In the genomic region with DNA sequence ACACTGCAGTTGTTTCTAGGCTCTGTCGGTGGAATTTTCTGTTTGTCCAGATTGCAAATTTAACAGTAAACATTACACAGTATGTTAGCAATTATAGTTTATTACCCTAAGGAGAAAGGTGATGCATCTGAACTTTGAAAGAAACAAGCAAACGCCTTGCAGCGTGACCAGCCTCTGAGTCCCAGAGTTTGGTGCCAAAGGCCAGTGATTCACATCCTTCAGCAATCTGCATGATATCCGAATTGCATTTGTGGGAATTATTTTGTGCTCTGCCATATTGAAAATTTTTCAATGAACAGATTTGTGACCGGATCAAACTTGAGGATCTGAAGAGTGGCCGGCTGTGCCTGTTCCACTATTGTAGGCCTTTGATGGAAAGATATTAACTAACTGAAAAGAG, we compare ENCODE assay signal across 10 mouse cellular contexts. TPM values are rescaled to one million over a fixed set of nuclear protein-coding genes. Genes with fewer than 3 reads are reported as not detected.
DNase-seq lines count a peak whose midpoint lies in the region; ATAC-seq and TF ChIP-seq lines count a peak whose summit lies in the region.
"Had no signal": no experiment of that assay in that cellular context is flagged by ENCODE, and none has a peak within 500 bp of the region (broad histone marks: within the 10 kb centered on the region; RNA-seq: fewer than 3 reads in every experiment).

No protein-coding gene starts in this region.

- no peak for TF ChIP-seq EP300 in liver, postnatal 0 days (IDR thresholded peaks at IDR 0.05; ENCODE audit: low read depth)

- H3K36me3 ChIP-seq in liver, embryonic 13.5 days: no peaks in the 10 kb centered on the region
- no peaks in the 10 kb centered on the region for H3K36me3 ChIP-seq in liver, postnatal 0 days (replicated peaks; ENCODE audit: insufficient read depth, low read length)
- H3K36me3 ChIP-seq in hindbrain, postnatal 0 days (ENCODE audit: insufficient read depth, low read length): no peaks in the 10 kb centered on the region
- no peaks in the 10 kb centered on the region for H3K36me3 ChIP-seq in neural tube, embryonic 14.5 days (ENCODE audit: control insufficient read depth, insufficient read depth, low read length)

- 69% methylated on average over 6 of the region's 6 CpGs for WGBS in liver, embryonic 13.5 days (ENCODE audit: insufficient replicate concordance)
- 70% methylated on average over 6 of the region's 6 CpGs for whole genome bisulfite sequencing in liver, postnatal 0 days (ENCODE audit: insufficient replicate concordance)
- 49% methylated on average over 6 of the region's 6 CpGs for WGBS in hindbrain, postnatal 0 days
- 62% methylated on average over 6 of the region's 6 CpGs for WGBS in neural tube, embryonic 14.5 days

- peak; percentile 69 for DNase-seq in cerebellum, adult 9-10 months
- DNase-seq in cerebellum, postnatal 10 days: no peak
- DNase-seq in liver, embryonic 13.5 days: no peak
- no peak for DNase-seq in liver, postnatal 0 days
- no peak for DNase-seq in hindbrain, postnatal 0 days (ENCODE audit: low spot score)
- DNase-seq in retina, embryonic 14.5 days (ENCODE audit: low spot score): no peak
- no peak for DNase-seq in frontal cortex, postnatal 14 days (ENCODE audit: low spot score in 2 of 2)
- DNase-seq: right cerebral cortex, adult 18-20 months had no signal

- TF ChIP-seq CTCF in liver, postnatal 0 days (IDR thresholded peaks at IDR 0.05; ENCODE audit: low read depth): no peak
- TF ChIP-seq CTCF in hindbrain, postnatal 0 days (IDR thresholded peaks at IDR 0.05; ENCODE audit: low read depth): no peak

- H3K9me3 ChIP-seq in liver, embryonic 13.5 days (replicated peaks): no peaks in the 10 kb centered on the region
- H3K9me3 ChIP-seq in liver, postnatal 0 days (ENCODE audit: low read length): no peaks in the 10 kb centered on the region
- H3K9me3 ChIP-seq in hindbrain, postnatal 0 days (ENCODE audit: low read length): no peaks in the 10 kb centered on the region
- H3K9me3 ChIP-seq in neural tube, embryonic 14.5 days (ENCODE audit: control insufficient read depth, low read length): no peaks in the 10 kb centered on the region

- H3K4me1 ChIP-seq in liver, embryonic 13.5 days (replicated peaks): peaks cover 11% of the 10 kb centered on the region
- peaks cover 5% of the 10 kb centered on the region; the same call in 1 of the 2 replicates for H3K4me1 ChIP-seq in liver, postnatal 0 days (ENCODE audit: insufficient read depth)
- H3K4me1 ChIP-seq in hindbrain, postnatal 0 days (ENCODE audit: insufficient read depth, low read length): peaks cover 13% of the 10 kb centered on the region
- H3K4me1 ChIP-seq in neural tube, embryonic 14.5 days (ENCODE audit: control insufficient read depth, insufficient read depth, low read length): 0 out of 2 replicates have a peak, but pooled peaks cover 3% of the 10 kb centered on the region

- H3K27ac ChIP-seq in liver, embryonic 13.5 days: no peak overlapping the region
- no peak overlapping the region for H3K27ac ChIP-seq in liver, postnatal 0 days (ENCODE audit: low read depth)
- H3K27ac ChIP-seq in hindbrain, postnatal 0 days: peak overlapping the region; percentile 89
- H3K27ac ChIP-seq in neural tube, embryonic 14.5 days (ENCODE audit: low read depth, low read length): no peak overlapping the region
- H3K27ac ChIP-seq: macrophage had no signal

- peaks cover 35% of the 10 kb centered on the region for H3K27me3 ChIP-seq in liver, embryonic 13.5 days
- peaks cover 16% of the 10 kb centered on the region; the same call in 1 of the 2 replicates for H3K27me3 ChIP-seq in liver, postnatal 0 days (ENCODE audit: insufficient read depth, low read length)
- no peaks in the 10 kb centered on the region for H3K27me3 ChIP-seq in hindbrain, postnatal 0 days (ENCODE audit: insufficient read depth, low read length)
- no peaks in the 10 kb centered on the region for H3K27me3 ChIP-seq in neural tube, embryonic 14.5 days (ENCODE audit: control insufficient read depth, insufficient read depth, low read length)

- peak overlapping the region; percentile 74 for H3K4me2 ChIP-seq in liver, embryonic 13.5 days
- H3K4me2 ChIP-seq in liver, postnatal 0 days (ENCODE audit: low read depth, low read length): no peak overlapping the region
- H3K4me2 ChIP-seq in hindbrain, postnatal 0 days (ENCODE audit: low read depth, low read length): peak overlapping the region; percentile 91
- H3K4me2 ChIP-seq in neural tube, embryonic 14.5 days (ENCODE audit: low read depth, low read length): peak overlapping the region; percentile 81

- no peak for ATAC-seq in liver, embryonic 13.5 days (ENCODE audit: low read depth)
- ATAC-seq in liver, postnatal 0 days: no peak
- ATAC-seq in hindbrain, postnatal 0 days: no peak
- ATAC-seq in neural tube, embryonic 14.5 days (ENCODE audit: low read depth): no peak

- no peak overlapping the region for H3K9ac ChIP-seq in liver, embryonic 13.5 days
- no peak overlapping the region for H3K9ac ChIP-seq in liver, postnatal 0 days (replicated peaks)
- H3K9ac ChIP-seq in hindbrain, postnatal 0 days (replicated peaks; ENCODE audit: low read length): peak overlapping the region; percentile 95
- peak overlapping the region; percentile 73 for H3K9ac ChIP-seq in neural tube, embryonic 14.5 days (replicated peaks; ENCODE audit: low read depth, low read length)

- peak overlapping the region; percentile 56 for H3K4me3 ChIP-seq in liver, embryonic 13.5 days (replicated peaks)
- H3K4me3 ChIP-seq in liver, postnatal 0 days (ENCODE audit: low read depth, low read length): no peak overlapping the region
- H3K4me3 ChIP-seq in hindbrain, postnatal 0 days (ENCODE audit: low read length): peak overlapping the region; percentile 64
- peak overlapping the region; percentile 62 for H3K4me3 ChIP-seq in neural tube, embryonic 14.5 days (ENCODE audit: low read depth, low read length)

RNA-seq across cellular contexts. Expression of a gene that starts 0.9 kb away (rescaled TPM):
- 2.7 and 4.1 TPM in 2 replicates for polyA plus RNA-seq in liver, embryonic 13.5 days (2015; fragmentation: Nextera tagmentation; extraction: Ambion mirVana)
- polyA plus RNA-seq in liver, postnatal 0 days (2015; fragmentation: Nextera tagmentation; extraction: Ambion mirVana): 25.3 and 30.2 TPM in 2 replicates
- 55.2 and 104 TPM in 2 replicates for total RNA-seq in hindbrain, postnatal 0 days (2014; rRNA removed)
- polyA plus RNA-seq in hindbrain, postnatal 0 days (2015; fragmentation: Nextera tagmentation; extraction: Ambion mirVana): 42.5 and 47.3 TPM in 2 replicates
- 32.0 and 39.6 TPM in 2 replicates for polyA plus RNA-seq in neural tube, embryonic 14.5 days (2014; fragmentation: Nextera tagmentation; extraction: Ambion mirVana)
- polyA plus RNA-seq: macrophage had no signal

Comparison
In these comparisons a context has a peak if more than half of its experiments do, and no peak if none do; other contexts are left out.
1. H3K9ac ChIP-seq: peak in hindbrain, postnatal 0 days (single experiment) and neural tube, embryonic 14.5 days (single experiment); none in liver, embryonic 13.5 days (single experiment) and liver, postnatal 0 days (single experiment).